Mouse (Mus musculus) limb, embryonic 10.5 days (tissue): Measurements from ENCODE around the gene Mettl7a2. TPM values are rescaled to one million over a fixed set of nuclear protein-coding genes. Genes with fewer than 3 reads are reported as not detected.
A peak's percentile ranks its signal among the peaks of the same experiment; 100 is the strongest.
"Not testable (repeated sequence)": the region's sequence is repeated elsewhere in the genome, so short reads cannot be mapped to it uniquely, and the experiment has no call there.

Experiments
- DNase-seq: peaks from one replicate; pipeline ENCODE4 v3.0.0-alpha.2; 2017; ENCODE audit warnings: low spot score
- H3K27ac ChIP-seq: fragments of 300-500 bp; sonication (generic); 2 replicates; pipeline ENCODE4 v1.5.1; 2016; ENCODE audit warnings: mild to moderate bottlenecking
- H3K27me3 ChIP-seq: fragments of 300-500 bp; sonication (generic); 2 replicates; pipeline ENCODE4 v1.6.1; 2016; ENCODE audit warnings: low read depth, mild to moderate bottlenecking; ENCODE audit not compliant: poor library complexity, severe bottlenecking
- H3K36me3 ChIP-seq: fragments of 300-500 bp; sonication (generic); 2 replicates; pipeline ENCODE4 v1.6.1; 2016; ENCODE audit warnings: mild to moderate bottlenecking, moderate library complexity
- H3K4me1 ChIP-seq: fragments of 300-500 bp; sonication (generic); 2 replicates; pipeline ENCODE4 v1.6.1; 2016
- H3K4me3 ChIP-seq: fragments of 300-500 bp; sonication (generic); 2 replicates; pipeline ENCODE4 v1.5.1; 2016; ENCODE audit warnings: mild to moderate bottlenecking, moderate library complexity
- H3K9me3 ChIP-seq: fragments of 300-500 bp; sonication (generic); replicated peaks from 2 replicates; pipeline ENCODE4 v1.6.1; 2016; ENCODE audit warnings: mild to moderate bottlenecking
- WGBS: fragments of 180-500 bp; shearing (Covaris S2); methylation state at CpG from one replicate; pipeline ENCODE4 v1.1.7; 2016; 5-methylcytosine and 5-hydroxymethylcytosine counted together
- polyA plus RNA-seq: library from polyadenylated mRNA; unstranded; fragments of >200 nt; fragmentation: Nextera tagmentation; extraction: Ambion mirVana; gene quantifications from 2 replicates; pipeline ENCODE4 v1.2.1, GENCODE M21; 2016

Mettl7a2 gene
- polyA plus RNA-seq, 1 experiment from 2014 or later: not detected

GRCm38 (mm10) chr15:100351501-100352060 lies 1.4 kb upstream of the Mettl7a2 start:
- no peaks in the 10 kb centered on the region for H3K36me3 ChIP-seq
- H3K4me3 ChIP-seq: no peak overlapping the region
- no peak overlapping the region for H3K27ac ChIP-seq
- H3K27me3 ChIP-seq: no peaks in the 10 kb centered on the region
- peaks cover 12% of the 10 kb centered on the region for H3K4me1 ChIP-seq
- DNase-seq: no peak
- H3K9me3 ChIP-seq: no peaks in the 10 kb centered on the region
- WGBS: 63% methylated on average over 6 of the region's 6 CpGs

GRCm38 (mm10) chr15:100353399-100353798 lies 399 bp downstream of the Mettl7a2 start:
- not testable (repeated sequence) for H3K36me3 ChIP-seq, H3K9me3 ChIP-seq, H3K27me3 ChIP-seq, DNase-seq, H3K27ac ChIP-seq, H3K4me3 ChIP-seq
- H3K4me1 ChIP-seq: peaks cover 11% of the 10 kb centered on the region; the same call in 1 of the 2 replicates
- WGBS: 89% methylated on average over 20 of the region's 22 CpGs

GRCm38 (mm10) chr15:100355876-100356275 lies 2.9 kb downstream of the Mettl7a2 start:
- Histone ChIP-seq H3K36me3 (no peaks in the 10 kb centered on the region), H3K27me3 (no peaks in the 10 kb centered on the region), H3K4me1 (peaks cover 7% of the 10 kb centered on the region; the same call in 1 of the 2 replicates), H3K4me3 (no peak overlapping the region), H3K27ac (no peak overlapping the region), H3K9me3 (no peaks in the 10 kb centered on the region)
- DNase-seq: no peak
- WGBS: 43% methylated on average over 5 of the region's 5 CpGs

GRCm38 (mm10) chr15:100364242-100364641 lies 11.2 kb downstream of the Mettl7a2 start, which contains the start of gene Higd1c:
Higd1c (plus strand) TSS chr15:100364542.
- DNase-seq: no peak
- Histone ChIP-seq H3K27me3 (peaks cover 20% of the 10 kb centered on the region; the same call in 1 of the 2 replicates), H3K36me3 (no peaks in the 10 kb centered on the region), H3K4me1 (peaks cover 12% of the 10 kb centered on the region; the same call in 1 of the 2 replicates), H3K4me3 (no peak within 1 kb of the TSS), H3K9me3 (no peaks in the 10 kb centered on the region), H3K27ac (no peak within 1 kb of the TSS)
- 50% methylated on average over 7 of the region's 7 CpGs for whole genome bisulfite sequencing

GRCm38 (mm10) chr15:100365967-100366366 lies 13.0 kb downstream of the Mettl7a2 start:
- WGBS: 18% methylated on average over 9 of the region's 9 CpGs
- not testable (repeated sequence) for DNase-seq, H3K36me3 ChIP-seq

GRCm38 (mm10) chr15:100367119-100367518 lies 14.1 kb downstream of the Mettl7a2 start:
- H3K27me3 ChIP-seq: peaks cover 23% of the 10 kb centered on the region; the same call in 1 of the 2 replicates
- peaks cover 16% of the 10 kb centered on the region; the same call in 1 of the 2 replicates for H3K4me1 ChIP-seq
- H3K36me3 ChIP-seq: no peaks in the 10 kb centered on the region
- DNase-seq: no peak
- H3K9me3 ChIP-seq: no peaks in the 10 kb centered on the region
- WGBS: 62% methylated on average over 7 of the region's 7 CpGs
- H3K27ac ChIP-seq: no peak overlapping the region
- no peak overlapping the region for H3K4me3 ChIP-seq

More at GRCm38 (mm10) chr15:100365967-100366366, 13.0 kb downstream of the Mettl7a2 start:
- H3K9me3 ChIP-seq, H3K4me3 ChIP-seq, H3K27ac ChIP-seq: not testable (repeated sequence)
- Histone ChIP-seq H3K27me3 (peaks cover 23% of the 10 kb centered on the region; the same call in 1 of the 2 replicates), H3K4me1 (peaks cover 12% of the 10 kb centered on the region; the same call in 1 of the 2 replicates)

GRCm38 (mm10) chr15:100375066-100375465 lies 22.1 kb downstream of the Mettl7a2 start:
- Histone ChIP-seq H3K9me3 (no peaks in the 10 kb centered on the region), H3K4me1 (peaks cover 4% of the 10 kb centered on the region; the same call in 1 of the 2 replicates), H3K4me3 (no peak overlapping the region), H3K27me3 (0 out of 2 replicates have a peak, but pooled peaks cover 1% of the 10 kb centered on the region), H3K36me3 (no peaks in the 10 kb centered on the region), H3K27ac (no peak overlapping the region)
- peak; percentile 63 for DNase-seq
- 34% methylated on average over 5 of the region's 5 CpGs for WGBS

GRCm38 (mm10) chr15:100377847-100378505 lies 25.0 kb downstream of the Mettl7a2 start:
- H3K36me3 ChIP-seq, H3K4me1 ChIP-seq, H3K27ac ChIP-seq, H3K27me3 ChIP-seq, H3K9me3 ChIP-seq, DNase-seq, H3K4me3 ChIP-seq: not testable (repeated sequence)
- 45% methylated on average over 4 of the region's 9 CpGs for WGBS

GRCm38 (mm10) chr15:100379658-100380057 lies 26.7 kb downstream of the Mettl7a2 start:
- 92% methylated on average over 8 of the region's 8 CpGs for WGBS
- DNase-seq: no peak

GRCm38 (mm10) chr15:100380104-100380503 lies 27.1 kb downstream of the Mettl7a2 start:
- WGBS: 84% methylated on average over 2 of the region's 2 CpGs
- Histone ChIP-seq H3K4me1 (no peaks in the 10 kb centered on the region), H3K27me3 (no peaks in the 10 kb centered on the region), H3K27ac (no peak overlapping the region), H3K9me3 (no peaks in the 10 kb centered on the region), H3K4me3 (no peak overlapping the region), H3K36me3 (no peaks in the 10 kb centered on the region)
- DNase-seq: no peak

More at GRCm38 (mm10) chr15:100379658-100380057, 26.7 kb downstream of the Mettl7a2 start:
- no peak overlapping the region for H3K4me3 ChIP-seq
- no peaks in the 10 kb centered on the region for H3K9me3 ChIP-seq
- no peaks in the 10 kb centered on the region for H3K4me1 ChIP-seq
- H3K27me3 ChIP-seq: no peaks in the 10 kb centered on the region
- H3K27ac ChIP-seq: no peak overlapping the region
- no peaks in the 10 kb centered on the region for H3K36me3 ChIP-seq

- no peak for DNase-seq
- Histone ChIP-seq H3K27ac (no peak overlapping the region), H3K36me3 (no peaks in the 10 kb centered on the region), H3K9me3 (no peaks in the 10 kb centered on the region), H3K27me3 (no peaks in the 10 kb centered on the region), H3K4me3 (no peak overlapping the region), H3K4me1 (peaks cover 6% of the 10 kb centered on the region; the same call in 1 of the 2 replicates)
- 95% methylated on average over 9 of the region's 9 CpGs for WGBS
Observed at GRCm38 (mm10) chr15:100385705-100386104, 32.7 kb downstream of the Mettl7a2 start.

- no peaks in the 10 kb centered on the region for H3K27me3 ChIP-seq
- 96% methylated on average over 17 of the region's 17 CpGs for WGBS
- no peaks in the 10 kb centered on the region for H3K36me3 ChIP-seq
- H3K4me3 ChIP-seq: no peak overlapping the region
- H3K9me3 ChIP-seq: no peaks in the 10 kb centered on the region
- no peak for DNase-seq
- no peak overlapping the region for H3K27ac ChIP-seq
- peaks cover 6% of the 10 kb centered on the region; the same call in 1 of the 2 replicates for H3K4me1 ChIP-seq
Observed at GRCm38 (mm10) chr15:100387544-100388223, 34.7 kb downstream of the Mettl7a2 start.
